Mouse (Mus musculus) liver, embryonic 18 days (tissue): ENCODE results near the gene Btbd35f22. TPM values are rescaled to one million over a fixed set of nuclear protein-coding genes. Genes with fewer than 3 reads are reported as not detected.

Experiments used
- polyA plus RNA-seq: library from polyadenylated mRNA; depleted of rRNA; stranded (reverse); fragments of >200 nt; gene quantifications from 2 replicates; pipeline ENCODE4 v1.2.3, GENCODE M21; 2012; rRNA removed

The Btbd35f22 gene
- polyA plus RNA-seq = not detected in 2 replicates

DNA sequence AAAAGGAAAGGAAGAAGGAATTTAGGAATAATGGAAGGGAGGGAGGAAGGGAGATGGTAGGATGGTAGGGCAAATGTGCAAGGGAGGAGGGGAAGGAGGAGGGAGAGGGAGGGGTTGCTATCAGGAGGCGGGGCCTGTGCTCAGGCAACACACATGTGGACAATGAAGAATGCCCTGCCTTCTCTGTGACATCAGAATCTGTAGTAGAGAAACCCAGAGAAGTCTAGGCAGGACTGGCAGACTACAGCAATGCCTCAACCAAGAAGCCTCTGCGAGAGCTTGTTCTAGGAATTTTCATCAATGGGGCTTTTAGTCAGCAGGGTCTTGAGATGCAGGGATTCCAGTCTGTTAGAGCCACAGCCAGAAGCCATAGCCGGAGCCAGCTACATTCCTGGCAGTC is at the start of gene Btbd35f22:
Btbd35f22 (plus strand) TSS at position 301 of the 400 bp plus-strand sequence.

Other genes with a start within 250 kb of the Btbd35f22 start
- gene Gm21637, start 85.8 kb upstream of the Btbd35f22 start, polyA plus RNA-seq = not detected in 2 replicates
- gene Btbd35f2, start 230.6 kb downstream of the Btbd35f22 start, polyA plus RNA-seq = not detected in 2 replicates